Mouse (Mus musculus) brain, embryonic 14.5 days (tissue): ENCODE data around the gene 1600014C23Rik.

ENCODE experiments used
- CTCF ChIP-seq: fragments of 200-500 bp; IDR thresholded peaks from 2 replicates; pipeline ENCODE4 v1.5.1; 2012; ENCODE audit warnings: inconsistent platforms, mild to moderate bottlenecking, moderate library complexity, borderline replicate concordance; ENCODE audit not compliant: insufficient read depth, insufficient read length; ENCODE audit errors: extremely low read depth
- POLR2A ChIP-seq: fragments of 200-500 bp; IDR thresholded peaks from 2 replicates; pipeline ENCODE4 v1.6.1; 2012; ENCODE audit warnings: mild to moderate bottlenecking, inconsistent platforms, borderline replicate concordance; ENCODE audit not compliant: poor library complexity, insufficient read depth, insufficient read length, severe bottlenecking; ENCODE audit errors: extremely low read depth

GRCm38 (mm10) chr17:45689120-45689519, 44.5 kb downstream of the 1600014C23Rik start:
- no peak for TF ChIP-seq CTCF
- no peak for TF ChIP-seq POLR2A
